Comparison of ENCODE assay signal across 9 mouse cellular contexts in genomic region chr6:49227184-49227735, GRCm38 (mm10). TPM values are rescaled to one million over a fixed set of nuclear protein-coding genes. Genes with fewer than 3 reads are reported as not detected.
DNase-seq lines count a peak whose midpoint lies in the region; ATAC-seq lines count a peak whose summit lies in the region.
"Had no signal": no experiment of that assay in that cellular context is flagged by ENCODE, and none has a peak within 500 bp of the region (broad histone marks: within the 10 kb centered on the region; RNA-seq: fewer than 3 reads in every experiment).

No protein-coding gene starts in this region.

- no peak overlapping the region for H3K9ac ChIP-seq in liver, embryonic 16.5 days (ENCODE audit: low read depth, low read length)

- no peaks in the 10 kb centered on the region for H3K9me3 ChIP-seq in liver, embryonic 16.5 days (replicated peaks; ENCODE audit: control insufficient read depth, low read length)

- peak; percentile 15 for DNase-seq in adrenal gland, postnatal 25 days
- no peak for DNase-seq in adrenal gland, adult 18-20 months (ENCODE audit: low spot score in 2 of 2)
- DNase-seq in spleen, postnatal 36 days (ENCODE audit: low spot score in 2 of 2), result peak; percentile 29 to 30
- DNase-seq in spleen, postnatal 14 days (ENCODE audit: low spot score in 2 of 2), result no peak
- DNase-seq in heart, postnatal 4 days, result peak; percentile 52
- DNase-seq in thymus, postnatal 0 days (ENCODE audit: low spot score), result peak; percentile 83
- DNase-seq in right cerebral cortex, adult 18-20 months, result no peak

- WGBS in liver, embryonic 16.5 days (ENCODE audit: insufficient replicate concordance), result 4% methylated on average over 15 of the region's 15 CpGs

- ATAC-seq in liver, embryonic 16.5 days (ENCODE audit: low read depth), result peak; percentile 43; the same call in 1 of the 2 replicates

- H3K4me3 ChIP-seq in liver, embryonic 16.5 days (ENCODE audit: low read depth, low read length), result 0 out of 2 replicates have a peak overlapping the region, but pooled peaks have one; percentile 1

- no peaks in the 10 kb centered on the region for H3K4me1 ChIP-seq in liver, embryonic 16.5 days (ENCODE audit: control insufficient read depth, low read depth, low read length)

- peak overlapping the region; percentile 10; the same call in 1 of the 2 replicates for H3K4me2 ChIP-seq in liver, embryonic 16.5 days (ENCODE audit: low read depth, low read length)

- H3K27me3 ChIP-seq in liver, embryonic 16.5 days (ENCODE audit: control insufficient read depth, insufficient read depth, low read depth, low read length), result no peaks in the 10 kb centered on the region

- no peak overlapping the region for H3K27ac ChIP-seq in liver, embryonic 16.5 days (ENCODE audit: low read length)

- no peaks in the 10 kb centered on the region for H3K36me3 ChIP-seq in liver, embryonic 16.5 days (ENCODE audit: control insufficient read depth, insufficient read depth)

RNA-seq across cellular contexts. Expression of gene Igf2bp3, which starts 12.5 kb away (rescaled TPM):
- 1.0 and 1.2 TPM in 2 replicates for total RNA-seq in adrenal gland, postnatal 25 days (2021)
- total RNA-seq in adrenal gland, adult 18-20 months (2021), result under 1 TPM in 1 of 2 experiments, not detected in 1; 0.10 TPM
- 10 to 100 TPM; 17.2 to 18.5 TPM for total RNA-seq in heart, postnatal 4 days (2021)
- polyA plus RNA-seq in liver, embryonic 16.5 days (2015; fragmentation: Nextera tagmentation; extraction: Ambion mirVana), result 16.4 and 17.9 TPM in 2 replicates
- 59.2 and 71.3 TPM in 2 replicates for polyA plus RNA-seq in thymus, postnatal 0 days (2015; fragmentation: Nextera tagmentation; extraction: Ambion mirVana)
- total RNA-seq: heart, adult 18-20 months had no signal

RNA-seq across cellular contexts. Expression of gene Tra2a, which starts 36.6 kb away (rescaled TPM):
- total RNA-seq in adrenal gland, postnatal 25 days (2021), result 69.3 and 95.8 TPM in 2 replicates
- 100 to 1,000 TPM; 102 to 111 TPM for total RNA-seq in adrenal gland, adult 18-20 months (2021)
- 10 to 100 TPM; 41.3 to 49.4 TPM for total RNA-seq in heart, postnatal 4 days (2021)
- 38.0 and 42.4 TPM in 2 replicates for polyA plus RNA-seq in liver, embryonic 16.5 days (2015; fragmentation: Nextera tagmentation; extraction: Ambion mirVana)
- 90.5 and 99.0 TPM in 2 replicates for polyA plus RNA-seq in thymus, postnatal 0 days (2015; fragmentation: Nextera tagmentation; extraction: Ambion mirVana)

Comparison
In these comparisons a context has a peak if more than half of its experiments do, and no peak if none do; other contexts are left out.
1. DNase-seq: peak in adrenal gland, postnatal 25 days (single experiment), spleen, postnatal 36 days (2 of 2), heart, postnatal 4 days (single experiment) and thymus, postnatal 0 days (single experiment); none in adrenal gland, adult 18-20 months (0 of 2), spleen, postnatal 14 days (0 of 2) and right cerebral cortex, adult 18-20 months (single experiment).